Mouse (Mus musculus): ENCODE data around the gene Ect2. TPM values are rescaled to one million over a fixed set of nuclear protein-coding genes. Genes with fewer than 3 reads are reported as not detected.

Ect2 gene
- total RNA-seq, 2 experiments from 2014 or later, result 1.0 to 1.5 TPM

DNA sequence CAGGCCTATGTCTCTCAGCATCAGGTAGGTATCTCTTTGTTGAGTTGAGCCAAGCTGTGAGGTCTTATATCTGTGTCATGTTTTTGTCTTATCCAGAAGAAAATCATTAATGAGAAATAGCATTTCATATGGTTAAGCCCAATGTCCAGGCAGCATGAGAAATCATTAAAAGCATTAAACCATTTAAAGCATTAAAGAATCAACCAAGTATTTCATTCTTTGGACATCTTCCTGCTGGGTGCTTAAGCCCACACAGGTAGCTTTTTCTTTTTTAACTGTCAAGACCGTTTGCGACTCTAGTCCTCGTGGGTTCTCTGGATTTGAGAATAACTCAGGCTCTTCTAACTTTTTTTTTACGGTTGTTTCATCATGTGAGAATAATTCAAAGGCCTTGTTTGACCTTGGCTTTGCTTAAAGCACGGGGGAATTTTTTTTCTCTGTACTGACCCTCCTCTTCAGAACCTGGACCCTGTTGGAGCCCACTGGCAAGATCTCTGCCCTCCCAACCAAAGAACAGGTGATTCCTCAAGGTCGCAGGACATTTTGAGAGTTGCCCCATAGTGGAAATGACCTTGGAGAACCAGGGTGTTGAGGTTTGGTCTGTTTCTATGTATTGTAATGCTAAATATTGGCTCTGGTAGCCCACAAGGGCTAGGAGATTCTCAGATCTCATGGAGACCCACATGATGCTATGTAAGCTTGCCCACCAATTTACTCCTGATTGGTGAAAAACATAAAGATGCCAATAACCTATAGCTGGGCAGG, 8.1 kb upstream of the Ect2 start:
- no peak for DNase-seq (ENCODE audit: extremely low spot score in 1 of 2, low spot score in 1 of 2)

- DNase-seq (ENCODE audit: extremely low spot score in 1 of 2, low spot score in 1 of 2), result no peak
Observed at GRCm38 (mm10) chr3:27158910-27159309, 5.2 kb upstream of the Ect2 start.

- no peak for DNase-seq (ENCODE audit: extremely low spot score in 1 of 2, low spot score in 1 of 2)
Observed at GRCm38 (mm10) chr3:27156594-27156949, 2.9 kb upstream of the Ect2 start.

- DNase-seq (ENCODE audit: extremely low spot score in 1 of 2, low spot score in 1 of 2), result no peak
Observed at GRCm38 (mm10) chr3:27155856-27156593, 2.3 kb upstream of the Ect2 start.

- no peak for DNase-seq (ENCODE audit: extremely low spot score in 1 of 2, low spot score in 1 of 2)
Observed at GRCm38 (mm10) chr3:27155051-27155855, 1.6 kb upstream of the Ect2 start.

- DNase-seq (ENCODE audit: extremely low spot score in 1 of 2, low spot score in 1 of 2), result no peak
Observed at GRCm38 (mm10) chr3:27154280-27154679, 602 bp upstream of the Ect2 start.

DNA sequence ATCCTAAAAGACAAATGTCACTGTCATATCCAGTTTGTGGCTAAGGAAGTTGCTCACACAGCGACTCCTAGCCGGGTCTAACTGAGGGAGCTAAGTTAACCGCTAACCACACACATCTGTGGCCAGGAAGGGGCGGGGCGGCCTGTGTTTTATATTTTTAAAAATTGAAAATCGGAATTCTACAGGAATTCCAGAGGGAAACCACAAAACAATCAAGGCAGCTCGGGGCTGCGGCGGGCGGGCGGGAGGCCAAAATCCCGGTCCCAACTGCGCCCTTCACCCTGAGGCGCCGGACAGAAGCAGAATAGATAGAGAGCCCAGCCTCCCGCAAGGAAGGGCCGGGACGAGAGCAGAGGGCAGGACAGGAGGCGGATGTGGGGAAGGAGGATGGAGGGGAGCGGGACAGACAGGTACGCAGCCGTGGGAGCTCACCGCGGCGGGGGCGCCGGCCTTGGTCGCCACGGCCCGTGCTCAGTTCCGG, 447 bp downstream of the Ect2 start:
- DNase-seq (ENCODE audit: extremely low spot score in 1 of 2, low spot score in 1 of 2), result no peak

DNA sequence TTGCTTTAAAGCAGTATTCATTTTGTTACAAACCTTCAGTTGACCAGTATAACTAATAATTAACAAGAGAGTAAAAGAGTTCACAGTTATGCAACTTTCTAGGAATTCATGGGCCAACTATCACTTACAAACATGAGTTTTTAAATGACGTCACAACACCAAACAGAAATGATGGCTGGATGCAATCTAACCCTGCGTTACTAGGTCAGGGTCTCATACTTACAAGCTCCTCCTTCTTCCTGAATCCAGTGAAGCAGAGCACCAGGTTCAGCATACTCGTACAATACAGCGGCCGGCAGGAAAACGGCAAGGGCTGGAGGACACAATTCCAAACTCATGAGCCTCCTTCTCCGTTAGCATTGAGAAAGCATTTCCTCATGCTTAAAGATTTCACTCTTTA, 7.9 kb downstream of the Ect2 start:
- DNase-seq (ENCODE audit: extremely low spot score in 1 of 2, low spot score in 1 of 2), result no peak

- no peak for DNase-seq (ENCODE audit: extremely low spot score in 1 of 2, low spot score in 1 of 2)
Observed at GRCm38 (mm10) chr3:27143570-27143969, 10.1 kb downstream of the Ect2 start.

GRCm38 (mm10) chr3:27140101-27140500, 13.6 kb downstream of the Ect2 start:
- no peak for DNase-seq (ENCODE audit: extremely low spot score in 1 of 2, low spot score in 1 of 2)

GRCm38 (mm10) chr3:27121864-27122450, 31.7 kb downstream of the Ect2 start:
- no peak for DNase-seq (ENCODE audit: extremely low spot score in 1 of 2, low spot score in 1 of 2)

DNA sequence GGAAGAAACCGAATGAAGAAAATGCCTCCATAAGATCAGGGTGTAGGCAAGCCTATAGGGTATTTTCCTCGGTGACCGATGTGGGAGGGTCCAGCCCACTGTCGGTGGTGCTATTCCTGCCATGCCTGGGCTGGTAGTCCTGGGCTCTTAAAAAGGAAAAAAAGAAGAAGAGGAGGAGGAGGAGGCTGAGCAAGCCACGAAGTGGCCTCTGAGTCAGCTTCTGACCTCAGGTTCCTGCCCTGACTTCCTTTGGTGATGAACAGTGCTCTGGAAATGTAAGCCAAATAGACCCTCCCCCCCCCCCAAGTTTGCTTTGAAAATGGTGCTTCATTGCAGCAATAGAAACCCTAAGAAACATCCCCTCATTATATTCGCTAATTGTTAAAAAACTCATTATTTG, 32.7 kb downstream of the Ect2 start:
- DNase-seq (ENCODE audit: extremely low spot score in 1 of 2, low spot score in 1 of 2), result no peak

DNA sequence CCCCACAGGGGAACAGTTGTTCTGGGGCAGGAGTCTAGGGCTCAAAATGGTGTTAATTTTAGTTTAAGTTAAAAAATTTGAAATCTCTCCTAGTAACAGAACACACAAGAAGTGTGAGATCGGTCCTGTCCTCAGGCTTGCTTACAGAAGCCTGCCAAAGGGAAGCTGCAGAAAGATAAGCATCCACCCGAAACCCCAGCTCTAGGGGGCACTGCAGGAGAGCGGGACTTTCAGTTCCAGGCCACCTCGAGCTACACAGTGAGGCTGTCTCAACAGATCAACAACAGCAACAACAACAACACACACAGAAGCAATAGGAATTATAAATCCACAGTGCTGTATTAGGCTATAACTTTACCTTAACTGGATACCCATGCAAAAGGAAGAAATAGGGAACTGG, 35.5 kb downstream of the Ect2 start:
- peak in 1 of 2 experiments; percentile 9 for DNase-seq (ENCODE audit: extremely low spot score in 1 of 2, low spot score in 1 of 2)

- DNase-seq (ENCODE audit: extremely low spot score in 1 of 2, low spot score in 1 of 2), result no peak
Observed at GRCm38 (mm10) chr3:27110860-27111259, 42.8 kb downstream of the Ect2 start.

DNA sequence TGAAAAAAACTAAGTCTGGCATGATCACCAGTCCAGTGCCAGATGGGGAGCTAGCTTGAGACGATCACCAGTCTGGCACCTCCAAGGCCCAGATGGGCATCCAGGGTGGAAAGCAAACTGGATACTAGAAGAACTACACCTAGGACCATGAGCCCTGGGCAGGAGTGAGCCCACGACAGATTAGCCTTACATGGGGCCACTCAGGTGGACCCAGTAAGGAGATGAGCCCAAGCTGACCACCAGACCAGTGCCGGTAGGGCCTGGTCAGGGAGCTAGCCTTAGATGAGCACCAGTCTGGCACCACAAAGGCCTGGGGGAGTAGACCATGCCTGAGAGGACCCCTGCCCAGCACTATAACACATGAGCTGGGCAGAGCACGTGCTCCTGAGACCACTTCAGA, 44.6 kb downstream of the Ect2 start:
- no peak for DNase-seq (ENCODE audit: extremely low spot score in 1 of 2, low spot score in 1 of 2)

- no peak for DNase-seq (ENCODE audit: extremely low spot score in 1 of 2, low spot score in 1 of 2)
Observed at GRCm38 (mm10) chr3:27107142-27107541, 46.5 kb downstream of the Ect2 start.

- DNase-seq (ENCODE audit: extremely low spot score in 1 of 2, low spot score in 1 of 2), result no peak
Observed at GRCm38 (mm10) chr3:27102965-27103364, 50.7 kb downstream of the Ect2 start.

DNA sequence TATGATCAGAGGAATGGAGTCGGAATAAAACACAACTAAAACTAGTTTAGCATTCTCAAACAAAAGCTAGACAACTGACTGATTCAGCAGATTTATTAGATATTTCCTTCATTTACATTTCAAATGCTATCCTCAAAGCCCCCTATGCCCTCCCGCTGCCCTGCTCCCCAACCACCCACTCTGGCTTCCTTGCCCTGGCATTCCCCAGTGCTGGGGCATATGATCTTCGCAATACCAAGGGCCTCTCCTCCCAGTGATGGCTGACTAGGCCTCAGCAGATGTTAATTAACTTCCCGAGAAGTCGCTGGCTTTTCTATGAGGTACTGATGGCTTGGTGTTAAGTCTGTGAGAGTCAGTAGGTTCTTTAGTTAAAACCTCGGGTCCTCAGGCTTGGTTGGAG, 55.0 kb downstream of the Ect2 start:
- DNase-seq (ENCODE audit: extremely low spot score in 1 of 2, low spot score in 1 of 2), result no peak

DNA sequence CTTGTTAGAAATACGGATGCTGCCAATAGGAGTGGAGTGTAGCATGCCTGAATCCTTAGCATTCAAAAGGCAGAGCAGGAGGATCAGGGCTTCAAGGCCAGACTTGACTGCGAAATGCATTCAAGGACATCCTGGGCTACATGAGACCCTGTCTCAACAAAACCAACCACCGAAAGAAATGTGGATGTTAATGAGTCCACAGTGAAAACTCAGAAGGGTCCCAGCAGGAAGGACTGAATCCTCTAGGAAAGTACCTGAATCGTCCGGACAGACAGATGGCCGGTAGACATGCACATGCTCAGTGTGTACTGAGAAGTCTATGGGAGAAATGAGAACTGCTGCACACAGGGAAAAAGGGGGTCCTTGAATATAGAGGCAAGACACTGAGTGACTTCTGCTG, 67.5 kb downstream of the Ect2 start:
- DNase-seq (ENCODE audit: extremely low spot score in 1 of 2, low spot score in 1 of 2), result no peak

- no peak for DNase-seq (ENCODE audit: extremely low spot score in 1 of 2, low spot score in 1 of 2)
Observed at GRCm38 (mm10) chr3:27081229-27082060, 72.2 kb downstream of the Ect2 start.

Measured in layer of hippocampus, postnatal 25 days (tissue).